Mouse (Mus musculus) splenic B cell, adult 2 months (primary cell): Measurements from ENCODE around the gene Tmem258.

Experiments
- DNase-seq: peaks from one replicate; pipeline ENCODE4 v3.0.0-alpha.2; 2011; ENCODE audit warnings: low read depth, low spot score
- H3K27me3 ChIP-seq: 2 replicates; pipeline ENCODE4 v1.6.1; 2012; ENCODE audit warnings: mild to moderate bottlenecking, low read length, moderate library complexity, mixed read lengths; ENCODE audit not compliant: control insufficient read depth, poor library complexity, insufficient read depth, severe bottlenecking
- H3K36me3 ChIP-seq: 2 replicates; pipeline ENCODE4 v1.6.1; 2012; ENCODE audit warnings: mild to moderate bottlenecking, low read length, moderate library complexity, mixed read lengths; ENCODE audit not compliant: control insufficient read depth, poor library complexity, insufficient read depth, severe bottlenecking

Tmem258 gene

DNA sequence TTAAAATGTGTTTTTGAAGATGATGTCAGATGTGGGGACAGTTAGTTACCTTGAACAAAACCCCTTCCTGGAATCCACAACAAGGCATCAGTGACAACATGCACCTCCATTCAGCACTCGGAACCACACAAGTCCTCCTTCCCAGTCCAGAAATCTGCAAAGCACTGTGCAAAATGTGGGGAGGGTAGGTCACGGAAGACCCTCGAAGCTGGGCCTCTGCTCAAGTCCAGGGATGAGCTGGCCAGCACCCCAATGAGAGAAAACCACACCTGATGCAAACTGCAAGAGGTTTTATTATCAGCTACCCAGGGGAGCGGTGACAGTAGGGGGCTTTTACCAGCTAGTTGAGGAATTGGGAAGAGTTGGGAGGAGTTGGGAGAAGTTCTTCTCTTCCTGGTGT, 28.9 kb upstream of the Tmem258 start:
- H3K36me3 ChIP-seq, result no peaks in the 10 kb centered on the region
- no peaks in the 10 kb centered on the region for H3K27me3 ChIP-seq
- DNase-seq, result no peak

- Histone ChIP-seq H3K36me3 (no peaks in the 10 kb centered on the region), H3K27me3 (no peaks in the 10 kb centered on the region)
- DNase-seq, result no peak
Measured at GRCm38 (mm10) chr19:10176477-10176876, 27.3 kb upstream of the Tmem258 start.

DNA sequence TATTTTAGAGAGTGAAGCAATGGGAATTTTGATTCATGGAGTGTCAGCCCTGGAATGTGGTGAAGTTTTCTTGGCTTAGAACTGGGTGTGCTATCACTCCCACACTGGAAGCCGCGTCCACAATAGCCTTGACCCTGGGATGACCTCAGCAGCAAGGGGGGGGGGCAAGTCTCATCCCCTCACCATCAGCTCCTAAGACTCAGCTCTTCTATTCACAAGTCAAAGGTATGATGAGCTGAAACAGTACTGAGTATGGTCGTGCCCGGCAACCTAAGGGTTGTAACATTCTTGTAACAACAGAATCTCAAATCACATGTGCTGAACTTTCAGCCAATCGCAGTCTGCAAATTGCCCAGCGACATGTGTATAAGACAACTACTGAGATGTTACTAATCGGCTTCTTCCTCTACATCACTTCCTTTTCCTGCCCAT, 26.9 kb upstream of the Tmem258 start:
- no peaks in the 10 kb centered on the region for H3K27me3 ChIP-seq
- DNase-seq, result no peak
- no peaks in the 10 kb centered on the region for H3K36me3 ChIP-seq

DNA sequence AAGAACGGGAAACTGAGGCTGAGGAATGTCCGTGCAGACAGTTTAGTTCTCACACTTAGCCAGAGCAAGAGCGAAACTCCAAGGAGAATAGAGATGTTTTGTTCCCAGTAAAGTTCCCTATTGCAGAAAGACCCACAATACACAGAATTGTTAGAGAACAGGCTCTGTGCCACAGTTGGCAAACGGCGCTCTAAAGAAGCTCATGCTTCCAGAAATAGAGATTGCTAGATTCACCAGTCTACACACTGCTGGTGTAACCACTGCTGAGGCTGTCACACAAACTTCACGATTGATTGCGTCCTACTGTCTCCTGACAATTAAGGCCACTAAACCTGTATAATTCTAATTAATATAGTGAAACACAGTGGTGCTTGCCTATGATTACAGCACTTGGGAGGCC, 22.6 kb upstream of the Tmem258 start:
- Histone ChIP-seq H3K36me3 (no peaks in the 10 kb centered on the region), H3K27me3 (no peaks in the 10 kb centered on the region)
- DNase-seq, result no peak

DNA sequence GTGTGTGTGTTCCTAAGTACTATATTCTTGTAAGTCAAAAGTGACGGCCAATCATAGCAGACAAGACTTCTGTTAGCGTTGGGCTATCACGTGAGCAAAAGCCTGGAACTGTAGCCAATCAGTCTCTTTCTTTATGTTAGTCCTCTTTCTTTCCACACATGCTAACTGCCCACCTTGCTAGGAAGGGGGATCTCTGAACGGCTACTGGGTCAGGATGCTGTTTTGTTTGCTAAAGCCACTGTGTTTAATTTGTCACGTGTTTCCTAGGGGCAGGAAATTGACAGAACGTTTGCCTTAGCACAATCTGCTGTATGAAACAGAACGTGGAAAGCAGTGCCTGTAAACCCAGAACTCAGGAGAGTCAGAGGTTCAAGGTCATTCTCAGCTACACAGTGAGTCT, 21.7 kb upstream of the Tmem258 start:
- DNase-seq, result no peak
- no peaks in the 10 kb centered on the region for H3K36me3 ChIP-seq
- H3K27me3 ChIP-seq, result no peaks in the 10 kb centered on the region

GRCm38 (mm10) chr19:10182670-10183298, 21.0 kb upstream of the Tmem258 start, which contains the start of gene Fads1:
Gene Fads1, plus strand, starts transcription at chr19:10182888.
- peak; percentile 78 for DNase-seq
- no peaks in the 10 kb centered on the region for H3K36me3 ChIP-seq

DNA sequence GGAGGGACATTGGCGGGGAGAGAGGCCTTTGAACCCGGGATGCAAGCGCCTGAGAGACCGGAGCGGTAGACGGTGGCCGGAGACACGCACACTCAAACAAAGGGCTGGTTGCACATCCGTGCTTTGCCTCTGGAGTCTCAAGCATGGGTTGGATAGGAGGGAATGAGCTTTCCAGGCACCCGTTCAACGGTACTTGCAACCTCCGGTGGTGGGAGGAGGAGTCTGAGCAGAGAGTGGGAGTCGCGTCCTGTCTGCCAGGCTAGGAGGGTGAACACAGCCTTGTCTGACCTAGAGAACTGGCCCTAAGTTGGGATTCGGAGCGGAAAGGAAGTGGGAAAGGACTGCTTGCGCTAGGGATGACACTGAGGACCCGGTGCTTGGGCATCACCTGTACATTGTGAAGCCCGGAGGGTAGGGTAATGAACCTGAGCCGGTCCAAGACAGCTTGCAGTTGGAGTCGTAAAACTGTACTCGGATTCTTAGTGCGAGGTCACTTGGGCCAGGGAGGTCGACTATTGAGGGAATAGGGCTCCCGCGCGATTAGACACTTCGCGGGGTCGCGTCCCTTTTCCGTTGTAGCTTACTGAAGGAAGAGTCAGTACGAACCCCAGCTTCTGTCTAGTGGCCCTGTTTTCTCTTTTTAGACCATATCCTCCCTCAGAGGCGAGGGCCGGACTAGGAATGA, 20.4 kb upstream of the Tmem258 start:
- peak; percentile 22 for DNase-seq
- H3K27me3 ChIP-seq, result no peaks in the 10 kb centered on the region
- no peaks in the 10 kb centered on the region for H3K36me3 ChIP-seq

More at GRCm38 (mm10) chr19:10182670-10183298, 21.0 kb upstream of the Tmem258 start, which contains the start of gene Fads1:
- no peaks in the 10 kb centered on the region for H3K27me3 ChIP-seq

- no peak for DNase-seq
- H3K36me3 ChIP-seq, result no peaks in the 10 kb centered on the region
- H3K27me3 ChIP-seq, result no peaks in the 10 kb centered on the region
Measured at GRCm38 (mm10) chr19:10184096-10184495, 19.7 kb upstream of the Tmem258 start.

DNA sequence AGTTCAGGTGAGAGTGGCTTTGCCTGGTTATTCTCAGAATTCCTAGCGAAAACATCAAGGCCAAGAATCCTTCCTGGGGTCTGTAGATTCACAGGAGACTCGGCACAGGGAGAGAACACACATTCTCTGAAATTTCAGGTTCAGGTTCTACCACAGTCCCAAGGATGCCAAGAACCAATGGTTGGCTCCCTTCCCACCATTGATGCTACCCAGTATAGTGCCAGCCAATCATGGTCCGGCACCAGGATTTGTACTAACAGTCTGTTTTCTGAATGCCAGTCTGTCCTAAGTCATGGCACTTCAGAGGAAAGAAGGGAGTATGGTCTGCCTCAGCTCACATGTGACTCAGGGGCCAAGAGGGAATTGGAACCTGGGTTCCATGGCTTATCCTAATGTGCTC, 17.9 kb upstream of the Tmem258 start:
- Histone ChIP-seq H3K36me3 (no peaks in the 10 kb centered on the region), H3K27me3 (no peaks in the 10 kb centered on the region)
- DNase-seq, result no peak

GRCm38 (mm10) chr19:10186569-10186968, 17.2 kb upstream of the Tmem258 start:
- DNase-seq, result no peak
- Histone ChIP-seq H3K27me3 (no peaks in the 10 kb centered on the region), H3K36me3 (no peaks in the 10 kb centered on the region)

- no peaks in the 10 kb centered on the region for H3K27me3 ChIP-seq
- no peak for DNase-seq
- H3K36me3 ChIP-seq, result no peaks in the 10 kb centered on the region
Measured at GRCm38 (mm10) chr19:10188281-10188811, 15.5 kb upstream of the Tmem258 start.

GRCm38 (mm10) chr19:10189022-10189421, 14.8 kb upstream of the Tmem258 start:
- no peaks in the 10 kb centered on the region for H3K27me3 ChIP-seq
- H3K36me3 ChIP-seq, result no peaks in the 10 kb centered on the region
- no peak for DNase-seq

GRCm38 (mm10) chr19:10189940-10190339, 13.9 kb upstream of the Tmem258 start:
- DNase-seq, result no peak
- Histone ChIP-seq H3K36me3 (no peaks in the 10 kb centered on the region), H3K27me3 (no peaks in the 10 kb centered on the region)

DNA sequence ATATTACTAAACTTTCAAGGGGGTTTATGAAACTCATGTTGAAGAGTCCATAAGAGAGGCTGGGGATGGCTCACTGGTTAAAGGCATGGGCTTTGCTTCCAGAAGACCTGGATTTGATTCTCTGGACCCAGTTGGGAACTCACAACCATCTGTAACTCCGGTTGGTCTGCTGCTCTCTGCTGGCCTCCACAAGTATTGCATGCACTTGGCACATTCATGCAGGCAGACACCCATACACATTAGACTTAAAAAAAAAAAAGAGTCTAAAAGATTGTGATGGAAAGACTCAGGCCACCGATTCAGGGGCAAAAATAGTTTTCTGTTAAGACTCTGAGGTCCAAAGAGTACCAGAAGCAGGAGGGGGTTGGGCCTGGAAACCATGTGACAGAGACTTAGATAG, 13.0 kb upstream of the Tmem258 start:
- DNase-seq, result peak; percentile 72
- Histone ChIP-seq H3K27me3 (no peaks in the 10 kb centered on the region), H3K36me3 (no peaks in the 10 kb centered on the region)

DNA sequence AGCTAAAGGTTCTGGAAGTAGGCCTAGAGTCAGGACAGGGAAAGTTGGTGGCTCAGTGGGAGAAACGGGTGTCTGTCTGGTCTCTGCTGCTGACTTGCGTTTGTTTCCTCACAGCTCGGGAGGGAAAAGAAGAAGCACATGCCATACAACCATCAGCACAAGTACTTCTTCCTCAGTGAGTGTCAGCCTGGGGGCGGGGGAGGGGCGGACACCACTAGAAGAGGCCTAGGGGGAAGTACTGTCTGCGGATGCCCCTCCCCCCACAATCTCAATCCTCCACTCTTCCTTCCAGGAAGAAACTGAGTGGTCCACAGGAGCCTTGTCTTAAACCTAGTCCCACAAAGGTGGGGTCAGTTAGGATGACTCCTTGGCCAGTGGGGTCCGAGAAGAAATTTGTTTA, 12.5 kb upstream of the Tmem258 start:
- peak; percentile 39 for DNase-seq
- H3K27me3 ChIP-seq, result no peaks in the 10 kb centered on the region
- H3K36me3 ChIP-seq, result no peaks in the 10 kb centered on the region
